Mouse (Mus musculus) monocyte, adult 5-6 weeks (primary cell): ENCODE measurements at regions not wholly inside any gene's neighbourhood (a gene's known extent, or its start where the extent isn't known, plus 50 kb on each side); places are given as distances from the start of the nearest gene placed in this dataset.

Source experiments
- ATAC-seq: fragments of 153-309, 156-312 bp; replicated peaks from 2 replicates; pipeline ENCODE4 v1.8.0; 2017; ENCODE audit warnings: mild to moderate bottlenecking; ENCODE audit not compliant: low TSS enrichment, insufficient number of reproducible peaks, severe bottlenecking, poor library complexity, low FRiP score

DNA sequence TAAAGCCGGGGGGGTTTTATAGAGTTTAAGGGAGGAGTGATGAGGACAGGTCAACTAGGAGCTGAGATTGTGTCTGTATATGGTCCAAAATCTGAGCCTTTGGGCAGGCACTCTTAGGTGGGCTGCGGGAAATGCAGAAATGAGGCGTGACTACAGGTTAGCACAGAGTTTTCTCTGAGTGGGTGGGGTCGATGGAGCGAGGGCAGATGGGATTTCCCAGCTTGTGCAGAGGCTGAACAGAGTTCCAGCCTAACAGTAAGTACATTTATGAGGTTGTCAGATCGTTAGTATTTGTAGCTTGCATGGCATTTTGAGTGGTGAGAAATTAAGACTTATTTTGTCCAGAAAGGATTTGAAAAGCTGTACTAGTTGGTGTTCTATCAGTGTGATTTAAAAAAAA is 1358.4 kb downstream of the Gsdmc2 start:
- ATAC-seq = no peak

DNA sequence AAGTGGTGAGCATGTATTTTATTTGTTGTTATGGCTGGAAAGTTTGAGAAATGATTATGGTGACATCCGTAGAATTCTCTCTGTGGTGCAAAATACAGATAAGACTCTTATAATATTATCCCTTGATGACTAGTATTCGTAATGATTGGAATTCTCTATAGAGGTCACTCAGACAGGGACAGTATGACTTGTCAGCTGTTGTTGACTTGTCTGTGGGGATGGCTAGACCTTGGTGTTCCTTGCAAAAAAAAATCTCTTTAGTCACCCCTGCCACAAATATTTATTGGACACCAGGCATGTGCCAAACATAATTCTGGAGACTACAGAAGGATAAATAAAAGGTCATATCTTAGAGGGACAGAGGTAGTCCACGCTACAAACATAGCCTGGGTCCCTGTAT is 1360.6 kb downstream of the Gsdmc2 start:
- no peak for ATAC-seq

DNA sequence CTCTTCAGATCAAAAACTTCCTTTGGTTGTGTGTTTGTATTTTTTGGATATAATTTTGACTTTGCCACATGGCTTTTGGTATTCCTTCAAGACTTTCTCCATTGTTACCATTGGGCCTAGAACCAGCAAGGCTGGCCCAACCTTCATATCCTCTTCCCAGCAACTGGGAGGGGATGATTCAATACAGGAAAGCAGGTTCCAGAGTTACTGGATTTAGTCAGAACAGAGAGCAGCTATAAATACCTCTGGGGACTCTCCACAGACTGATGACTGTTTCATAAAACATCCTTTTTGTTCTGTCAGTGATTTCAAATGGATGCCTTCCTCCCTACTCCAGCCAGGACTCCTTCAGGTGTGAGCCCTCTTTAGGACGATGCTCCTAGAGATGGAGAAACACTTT is 1361.4 kb downstream of the Gsdmc2 start:
- no peak for ATAC-seq

DNA sequence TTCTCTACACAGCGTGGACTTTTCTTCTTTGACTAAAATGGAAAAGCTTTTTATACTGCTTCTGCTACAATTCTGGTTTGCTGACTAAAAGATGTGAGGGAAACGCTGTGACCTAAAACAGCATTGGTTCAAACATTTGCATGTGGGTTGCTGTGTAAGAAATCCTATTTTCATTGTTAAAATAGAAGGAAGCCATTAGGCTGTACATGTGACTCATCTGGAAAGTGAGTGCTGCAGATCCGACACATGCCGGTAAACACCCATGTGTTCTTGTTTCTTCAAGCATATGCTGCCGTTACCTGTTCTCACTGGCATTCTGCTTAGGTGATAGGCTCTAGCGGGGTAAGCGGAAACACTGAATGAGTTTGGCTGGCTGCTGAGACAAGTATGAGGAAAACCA is 1362.6 kb downstream of the Gsdmc2 start:
- no peak for ATAC-seq

DNA sequence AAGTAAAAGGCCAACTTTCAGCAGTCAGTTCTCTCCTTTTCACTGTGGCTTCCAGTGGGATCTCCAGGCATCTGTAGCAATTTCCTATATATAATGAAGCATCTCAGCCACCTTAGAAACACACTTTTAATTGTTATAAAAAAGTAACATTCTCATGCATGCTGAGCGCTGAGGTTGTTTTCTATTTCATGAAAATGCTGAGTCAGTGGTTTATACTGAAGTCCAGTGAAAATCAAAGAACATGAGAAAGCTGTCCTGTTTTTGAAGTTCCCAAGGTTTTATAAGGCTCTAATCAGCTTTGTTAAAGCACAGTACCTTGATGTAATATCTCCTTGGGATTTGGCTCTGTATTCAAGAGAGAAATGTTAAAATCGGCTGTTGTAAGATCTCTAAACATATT is 1367.2 kb downstream of the Gsdmc2 start:
- no peak for ATAC-seq

DNA sequence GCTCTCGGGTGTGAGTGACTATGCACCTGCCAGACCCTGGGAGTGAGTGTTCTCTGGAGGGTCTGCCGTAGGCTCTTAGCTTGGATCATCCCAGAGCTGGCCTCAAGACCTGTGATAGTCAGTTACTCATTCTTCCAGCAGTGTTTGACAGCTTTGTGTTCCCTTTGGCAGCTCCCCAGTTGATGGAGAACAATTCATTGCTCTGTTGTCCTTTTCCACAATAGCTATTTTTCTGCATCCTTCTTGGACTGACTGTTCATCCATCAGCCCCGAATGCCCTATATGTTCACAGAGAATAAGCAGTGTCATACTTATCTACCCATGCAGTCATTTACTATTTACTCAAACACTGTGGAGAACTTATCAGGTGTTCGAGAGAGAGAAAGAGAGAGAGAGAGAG is 1368.5 kb downstream of the Gsdmc2 start:
- no peak for ATAC-seq

DNA sequence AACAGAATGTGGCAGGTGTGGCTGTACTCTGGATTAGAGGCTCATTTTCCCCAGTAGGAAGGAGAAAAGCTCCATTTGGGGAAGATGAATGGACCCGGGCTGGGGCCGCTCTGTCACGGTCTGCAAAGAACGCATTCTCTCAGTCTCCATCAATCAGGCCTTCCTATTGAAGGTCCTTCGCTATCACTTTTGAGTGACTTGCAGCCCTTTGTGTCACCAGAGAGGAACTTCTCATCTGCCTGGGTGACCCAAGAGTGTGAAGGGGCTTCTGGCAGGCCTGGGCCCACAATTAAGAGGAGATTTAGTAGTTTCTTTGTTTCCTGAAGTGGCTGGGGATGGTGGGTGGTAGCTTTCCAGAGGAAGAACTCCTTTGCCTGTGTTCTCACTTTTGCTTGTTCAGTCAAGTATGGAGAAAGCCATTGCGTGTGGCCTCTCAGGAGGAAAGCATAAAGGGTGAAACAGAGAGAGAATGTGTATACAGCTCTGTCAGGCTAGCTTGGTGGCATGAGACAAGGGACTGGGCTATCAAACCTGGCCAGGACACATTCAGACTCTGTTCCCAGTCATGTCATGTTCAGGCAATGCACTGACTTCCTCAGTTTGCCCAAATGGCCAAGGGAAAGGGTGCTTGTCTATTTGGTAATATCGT is 1374.2 kb downstream of the Gsdmc2 start:
- ATAC-seq = no peak

DNA sequence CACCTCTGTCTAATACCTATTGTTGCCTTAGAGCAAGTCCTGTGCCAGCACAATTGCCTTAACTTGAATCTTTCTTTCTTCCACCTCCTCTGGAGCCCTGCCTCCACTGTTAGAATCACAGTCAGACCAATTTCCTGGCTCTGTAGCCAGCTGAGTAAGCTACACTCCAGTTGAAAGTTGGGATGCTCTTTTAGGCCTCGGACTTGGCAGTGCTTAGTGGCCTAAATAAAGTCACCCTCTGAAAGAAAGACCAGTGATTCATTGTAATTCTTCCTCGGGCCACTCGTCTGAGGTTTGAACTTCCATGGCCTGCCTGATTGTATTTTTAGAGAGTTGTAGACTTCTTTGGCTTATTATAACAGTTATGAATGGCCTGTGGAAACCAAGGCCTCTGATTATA is 1376.9 kb downstream of the Gsdmc2 start:
- no peak for ATAC-seq

DNA sequence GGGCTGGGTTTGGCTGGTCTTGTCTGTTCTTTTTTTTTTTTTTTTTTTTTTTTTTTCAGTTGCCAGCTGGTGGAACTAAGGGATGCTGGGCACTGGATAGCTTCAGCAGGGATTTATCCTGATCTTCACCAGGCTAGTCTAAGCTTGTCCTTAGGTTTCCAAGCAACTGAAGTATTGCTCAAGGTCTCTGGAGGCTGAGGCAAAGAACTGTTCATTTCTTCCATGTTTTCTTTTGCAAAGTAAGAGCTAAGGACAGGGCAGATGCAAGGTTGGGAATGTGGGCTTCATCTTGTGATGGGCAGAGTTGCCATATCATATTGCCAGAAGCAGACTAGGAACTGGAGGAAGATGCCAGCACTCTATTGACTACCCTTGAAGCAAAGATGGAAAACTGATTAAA is 1378.1 kb downstream of the Gsdmc2 start:
- no peak for ATAC-seq

DNA sequence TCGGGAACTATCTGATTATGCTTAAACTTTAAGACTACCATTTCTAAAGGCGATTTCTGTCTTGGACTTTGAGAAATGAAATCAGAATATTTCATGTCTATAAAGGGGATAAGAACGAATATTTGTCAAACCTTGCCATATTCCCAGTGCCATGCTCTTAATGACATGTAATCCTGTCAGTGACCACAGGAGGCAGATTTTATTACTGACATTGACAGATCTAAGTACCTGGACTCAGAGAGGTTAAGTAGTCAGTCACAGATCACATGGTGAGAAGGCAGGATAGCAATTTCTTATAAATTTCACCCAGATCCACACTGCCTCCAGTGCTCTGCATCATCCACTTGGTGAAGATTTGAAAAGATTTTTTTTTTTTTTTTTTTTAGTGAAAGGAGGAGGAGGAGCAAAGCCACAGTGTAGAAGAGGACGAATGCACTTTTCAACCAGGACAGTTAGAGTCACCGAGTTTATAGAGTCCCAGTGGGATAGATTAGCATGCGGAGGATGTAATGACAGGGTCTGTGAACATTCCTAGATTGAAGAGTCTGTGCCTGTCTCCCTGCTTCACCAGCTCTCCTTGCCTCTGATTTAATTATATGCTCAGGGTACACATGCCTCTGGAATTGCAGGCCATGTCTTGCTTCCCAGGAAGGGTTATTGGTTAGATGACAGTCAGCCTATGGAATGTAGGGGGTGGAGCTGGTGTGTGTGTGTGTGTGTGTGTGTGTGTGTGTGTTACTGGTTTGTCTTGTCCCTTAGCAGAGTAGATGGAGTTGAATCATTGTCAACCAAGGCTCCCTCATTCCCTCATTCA is 1379.7 kb downstream of the Gsdmc2 start:
- ATAC-seq = no peak

DNA sequence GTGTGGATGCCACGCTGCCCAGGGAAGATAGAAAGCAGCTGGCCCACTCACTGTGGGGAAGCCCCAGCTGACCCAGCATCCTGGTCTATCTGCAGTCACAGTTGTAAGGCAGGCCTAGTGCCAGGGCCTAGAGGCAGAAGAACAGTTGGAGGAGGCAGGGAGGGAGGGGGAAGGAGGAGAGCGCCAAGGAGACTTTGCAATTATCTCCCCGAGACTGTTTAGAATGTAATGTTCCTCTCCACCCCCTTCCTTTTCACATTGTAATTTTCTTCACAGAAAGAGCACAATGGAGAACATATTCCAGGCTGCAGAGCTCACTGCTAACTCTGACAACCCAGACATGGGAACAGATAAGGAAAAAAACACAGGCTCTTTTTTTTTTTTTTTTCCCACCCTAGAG is 1382.3 kb downstream of the Gsdmc2 start:
- no peak for ATAC-seq

DNA sequence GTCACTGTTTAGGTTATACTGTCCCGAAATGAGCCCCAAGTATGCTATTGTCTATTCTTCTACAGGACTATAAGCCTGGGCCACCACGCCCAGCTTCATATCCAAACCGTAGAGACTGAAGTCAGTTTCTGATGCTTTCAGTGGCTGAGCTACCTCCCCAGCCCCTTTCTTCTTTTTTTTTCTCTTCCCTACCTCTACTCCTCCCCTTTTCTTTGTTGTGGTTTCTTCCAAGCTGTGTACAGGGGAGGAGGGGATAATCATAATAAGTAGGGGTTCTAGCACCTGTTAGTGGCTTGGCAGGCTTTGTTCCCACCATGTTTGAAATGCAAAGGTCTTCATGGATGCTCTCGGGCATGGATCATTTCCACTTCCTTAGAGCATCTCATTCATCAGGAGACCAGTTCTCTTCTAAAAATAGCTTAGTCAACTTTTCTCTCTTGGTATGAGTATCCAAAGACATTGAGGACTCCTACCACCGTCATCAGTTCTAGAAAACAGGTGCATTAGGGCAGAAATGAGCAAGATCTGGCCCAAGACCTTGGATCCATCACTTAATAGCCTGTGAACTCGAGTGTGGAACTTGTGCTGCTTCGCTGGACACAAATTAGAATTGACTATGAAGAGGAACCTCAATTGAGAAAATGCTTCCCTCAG is 1383.5 kb downstream of the Gsdmc2 start:
- ATAC-seq = no peak

DNA sequence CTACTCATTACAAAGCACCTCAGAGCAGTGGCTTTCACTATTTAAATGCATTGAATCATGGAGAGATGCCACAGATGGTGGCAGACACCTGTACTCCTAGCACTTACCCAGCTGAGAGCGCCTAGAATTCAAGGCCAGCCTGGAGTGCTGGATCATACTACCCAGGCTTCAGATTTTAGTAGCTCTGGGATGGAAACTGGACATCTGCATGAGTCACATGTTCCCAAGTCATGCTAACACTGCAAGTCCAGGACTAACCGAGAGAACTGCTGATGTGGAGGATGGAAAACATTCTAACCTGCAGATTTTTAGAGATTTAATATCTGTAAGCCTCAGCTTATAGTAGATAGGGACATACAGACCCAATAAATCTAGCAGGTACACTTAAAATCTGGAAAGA is 1384.3 kb downstream of the Gsdmc2 start:
- no peak for ATAC-seq

DNA sequence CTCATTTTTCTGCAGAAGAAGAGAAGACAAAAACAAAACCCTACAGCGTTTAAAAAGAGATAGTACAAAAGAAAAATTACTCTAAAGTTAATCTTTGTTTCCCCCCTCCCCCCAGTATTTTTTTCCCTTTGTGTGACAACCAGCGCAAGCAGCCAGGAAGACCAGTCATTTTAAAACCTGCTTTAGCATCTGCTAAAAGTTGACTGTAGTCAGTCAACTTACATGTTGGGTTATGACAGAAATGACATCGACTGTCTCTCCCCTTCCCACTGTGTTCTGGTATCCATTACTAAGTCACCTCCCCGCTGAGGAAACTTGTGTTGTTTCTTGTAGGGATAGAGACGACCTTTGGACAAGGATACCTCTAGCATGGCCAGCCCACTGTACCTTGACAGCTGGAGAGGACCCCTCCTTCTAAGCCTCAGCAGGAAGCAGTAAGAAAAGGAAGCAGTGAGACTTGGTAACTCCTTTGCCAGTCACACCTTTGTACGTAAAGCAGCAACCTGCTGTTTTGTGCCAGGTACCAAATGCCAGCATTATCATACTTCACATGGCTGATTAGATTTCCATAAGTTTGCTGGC is 1384.9 kb downstream of the Gsdmc2 start:
- no peak for ATAC-seq

DNA sequence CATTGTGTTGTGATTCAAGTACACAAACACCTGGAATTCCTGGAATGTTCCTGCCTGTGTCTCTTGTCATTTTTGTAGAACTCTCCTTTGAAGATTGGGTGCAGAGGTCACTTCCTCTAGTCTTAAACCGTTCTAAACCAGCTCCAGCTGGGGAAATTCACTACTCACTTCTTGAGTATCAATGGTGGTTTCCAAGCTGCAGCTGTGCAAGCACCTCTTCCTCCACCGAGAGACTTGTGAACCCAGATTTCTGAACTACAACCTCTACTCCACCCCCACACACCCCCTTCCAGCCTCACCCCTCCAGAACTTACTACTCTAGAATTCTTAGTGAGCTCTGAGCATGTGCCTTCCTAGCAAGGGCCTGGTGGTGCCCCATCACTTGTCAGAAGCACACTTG is 1387.0 kb downstream of the Gsdmc2 start:
- ATAC-seq = no peak

DNA sequence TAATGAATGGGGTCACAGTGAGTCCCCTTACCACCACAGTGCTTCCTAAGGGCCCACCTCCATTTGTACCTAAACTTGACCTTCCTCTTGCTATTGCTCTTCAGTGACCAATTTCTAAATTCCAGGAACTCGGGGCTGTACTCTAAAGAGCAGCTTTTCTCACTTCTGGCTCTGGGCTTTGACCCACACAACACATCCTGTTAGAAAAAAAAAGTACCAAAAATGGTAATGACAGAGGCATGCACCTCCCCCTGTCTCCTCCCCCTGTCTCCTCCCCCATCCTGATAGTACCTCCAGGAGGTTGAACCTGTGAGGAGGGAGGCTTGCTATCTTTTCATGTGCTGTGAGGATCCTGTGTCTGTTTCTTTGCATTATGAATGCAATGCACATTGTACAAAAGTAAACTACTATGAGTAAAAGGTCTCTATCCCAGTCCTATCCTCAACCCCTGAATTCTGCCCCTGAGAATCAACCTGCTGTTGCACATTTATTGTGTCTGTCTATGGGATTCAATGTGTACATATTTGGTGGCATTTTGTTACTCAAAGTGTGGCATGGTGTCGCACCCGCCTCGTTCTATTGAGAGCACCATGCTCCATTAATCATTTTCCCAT is 1387.8 kb downstream of the Gsdmc2 start:
- no peak for ATAC-seq

DNA sequence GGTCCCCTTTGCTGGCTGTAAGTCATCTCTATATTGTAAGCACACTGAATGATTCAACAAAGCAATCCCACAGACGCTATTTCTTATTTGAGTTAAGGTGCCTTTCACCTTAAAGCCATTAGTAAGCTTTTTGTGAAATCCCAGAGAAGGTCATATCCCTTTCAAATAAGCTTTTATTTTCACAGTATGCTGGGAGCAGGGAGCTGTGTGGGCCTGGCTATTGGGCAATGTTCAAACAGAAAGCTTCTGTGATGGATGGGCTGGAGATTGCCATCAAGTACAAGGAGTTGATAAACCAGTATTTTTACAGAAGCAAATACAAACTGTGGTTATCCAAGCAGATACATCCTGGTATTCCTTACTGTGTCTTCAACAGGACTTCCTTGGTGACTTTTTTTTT is 1389.0 kb downstream of the Gsdmc2 start:
- ATAC-seq = no peak

DNA sequence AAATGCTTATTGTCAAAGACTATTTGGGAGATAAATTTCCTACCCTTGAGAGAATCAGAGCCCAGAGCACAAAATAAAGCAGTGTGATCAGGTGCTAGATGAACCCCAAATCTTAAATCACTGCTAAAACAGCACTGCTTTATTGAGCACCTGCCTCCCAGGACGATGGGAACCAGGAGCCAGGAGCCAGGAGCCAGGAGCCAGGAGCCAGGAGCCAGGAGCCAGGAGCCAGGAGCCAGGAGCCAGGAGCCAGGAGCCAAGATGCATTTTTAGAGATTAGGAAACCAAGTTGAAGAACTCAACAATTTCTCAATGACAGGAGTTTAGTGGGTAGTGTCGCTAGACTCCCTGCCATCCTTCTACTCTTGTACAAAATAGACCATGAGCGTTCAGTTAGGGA is 1396.9 kb downstream of the Gsdmc2 start:
- ATAC-seq = no peak

DNA sequence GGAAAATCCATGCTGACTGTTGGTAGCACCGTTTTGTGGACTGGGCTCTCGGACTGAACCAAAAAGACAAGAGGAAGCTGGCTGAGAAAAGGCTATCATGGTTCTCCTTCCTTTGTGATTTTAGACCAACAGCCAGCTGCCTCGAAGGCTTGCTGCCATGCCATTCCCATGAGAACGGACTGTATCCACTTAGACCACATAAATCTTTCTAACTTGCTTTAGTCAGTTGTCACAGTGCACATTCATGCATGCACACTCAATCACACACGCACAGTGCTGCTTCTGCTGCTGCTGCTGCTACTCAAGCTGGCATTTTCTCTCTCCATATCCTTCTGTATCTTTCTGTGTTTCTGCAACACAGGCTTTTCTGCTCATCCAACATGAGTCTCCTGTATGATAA is 1405.8 kb downstream of the Gsdmc2 start:
- no peak for ATAC-seq
